Mouse (Mus musculus): ENCODE measurements at regions not wholly inside any gene's neighbourhood (a gene's known extent, or its start where the extent isn't known, plus 50 kb on each side); places are given as distances from the start of the nearest gene placed in this dataset.

DNA sequence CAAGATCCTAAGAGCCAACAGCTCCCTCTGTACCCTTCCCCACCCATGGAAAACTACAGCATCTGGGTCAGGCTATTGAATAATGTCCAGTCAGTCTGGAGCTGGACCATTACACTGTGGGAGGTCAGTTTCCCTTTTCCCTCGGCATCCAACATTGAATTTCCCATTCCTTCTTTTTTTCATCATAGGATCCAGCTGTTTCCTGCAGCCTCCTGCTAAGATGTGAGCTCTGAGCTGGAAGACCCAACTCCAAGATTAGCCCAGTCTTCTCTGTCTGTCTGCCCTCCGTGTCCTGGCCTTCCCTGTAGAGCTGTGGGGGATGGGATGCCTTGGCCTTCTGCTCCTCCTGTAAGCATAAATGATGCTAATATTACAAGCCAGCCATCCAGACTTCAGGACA is 138.8 kb downstream of the Nuak1 start:
- TF ChIP-seq CTCF (IDR thresholded peaks at IDR 0.05; ENCODE audit: extremely low read depth, insufficient read depth, insufficient read length, insufficient replicate concordance) (no peak), POLR2A (IDR thresholded peaks at IDR 0.05; ENCODE audit: low read depth, low read length) (no peak)

All from spleen, adult 2 months (tissue).